Mouse (Mus musculus) lung, postnatal 25 days (tissue): Measurements from ENCODE around the gene Tab2.

Experiments used
- DNase-seq: peaks from one replicate; pipeline ENCODE4 v3.0.0; 2022; ENCODE audit warnings: low spot score

The Tab2 gene

GRCm38 (mm10) chr10:7956228-7957001, at the start of gene Tab2:
Gene Tab2, minus strand, starts transcription at chr10:7956230.
- DNase-seq = peak; percentile 93

GRCm38 (mm10) chr10:7992258-7992919, 36.4 kb upstream of the Tab2 start:
- DNase-seq = no peak

- DNase-seq = no peak
Observed at GRCm38 (mm10) chr10:7991596-7991995, 35.6 kb upstream of the Tab2 start.

GRCm38 (mm10) chr10:7987521-7987920, 31.5 kb upstream of the Tab2 start:
- DNase-seq = no peak

- DNase-seq = no peak
Observed at GRCm38 (mm10) chr10:7976462-7976861, 20.4 kb upstream of the Tab2 start.

GRCm38 (mm10) chr10:7968747-7969280, 12.8 kb upstream of the Tab2 start:
- DNase-seq = peak; percentile 51

GRCm38 (mm10) chr10:7967096-7967495, 11.1 kb upstream of the Tab2 start:
- no peak for DNase-seq

GRCm38 (mm10) chr10:7959073-7959472, 3.0 kb upstream of the Tab2 start:
- DNase-seq = no peak

- DNase-seq = no peak
Observed at GRCm38 (mm10) chr10:7955634-7956121, 352 bp downstream of the Tab2 start.

- DNase-seq = peak; percentile 43
Observed at GRCm38 (mm10) chr10:7954989-7955633, 919 bp downstream of the Tab2 start.

- no peak for DNase-seq
Observed at GRCm38 (mm10) chr10:7954627-7954988, 1.4 kb downstream of the Tab2 start.

GRCm38 (mm10) chr10:7943006-7943405, 13.0 kb downstream of the Tab2 start:
- no peak for DNase-seq

GRCm38 (mm10) chr10:7936556-7937192, 19.4 kb downstream of the Tab2 start:
- DNase-seq = no peak

- DNase-seq = no peak
Observed at GRCm38 (mm10) chr10:7932958-7933357, 23.1 kb downstream of the Tab2 start.

- DNase-seq = no peak
Observed at GRCm38 (mm10) chr10:7928996-7929395, 27.0 kb downstream of the Tab2 start.

GRCm38 (mm10) chr10:7925481-7925880, 30.5 kb downstream of the Tab2 start:
- no peak for DNase-seq

- no peak for DNase-seq
Observed at GRCm38 (mm10) chr10:7923433-7923832, 32.6 kb downstream of the Tab2 start.

- DNase-seq = no peak
Observed at GRCm38 (mm10) chr10:7911268-7911667, 44.8 kb downstream of the Tab2 start.

GRCm38 (mm10) chr10:7907151-7907550, 48.9 kb downstream of the Tab2 start:
- no peak for DNase-seq

GRCm38 (mm10) chr10:7904157-7904556, 51.9 kb downstream of the Tab2 start:
- DNase-seq = no peak

- no peak for DNase-seq
Observed at GRCm38 (mm10) chr10:7900719-7901627, 55.1 kb downstream of the Tab2 start.
